Mouse (Mus musculus): ENCODE measurements around the gene Epb41.

GRCm38 (mm10) chr4:131910237-131910994, 164.7 kb downstream of the Epb41 start:
- TF ChIP-seq CTCF (IDR thresholded peaks at IDR 0.05; ENCODE audit: low read depth, low read length) = no peak
- no peak for TF ChIP-seq POLR2A (IDR thresholded peaks at IDR 0.05; ENCODE audit: extremely low read depth, insufficient read depth, low read length)

All from liver, adult 2 months (tissue).